Mouse (Mus musculus): ENCODE results near the gene Slc31a2. TPM values are rescaled to one million over a fixed set of nuclear protein-coding genes. Genes with fewer than 3 reads are reported as not detected.
"Not testable (repeated sequence)": the region's sequence is repeated elsewhere in the genome, so short reads cannot be mapped to it uniquely, and the experiment has no call there.

Gene Slc31a2
- polyA plus RNA-seq, 1 experiment from 2014 or later: 19.7 TPM

DNA sequence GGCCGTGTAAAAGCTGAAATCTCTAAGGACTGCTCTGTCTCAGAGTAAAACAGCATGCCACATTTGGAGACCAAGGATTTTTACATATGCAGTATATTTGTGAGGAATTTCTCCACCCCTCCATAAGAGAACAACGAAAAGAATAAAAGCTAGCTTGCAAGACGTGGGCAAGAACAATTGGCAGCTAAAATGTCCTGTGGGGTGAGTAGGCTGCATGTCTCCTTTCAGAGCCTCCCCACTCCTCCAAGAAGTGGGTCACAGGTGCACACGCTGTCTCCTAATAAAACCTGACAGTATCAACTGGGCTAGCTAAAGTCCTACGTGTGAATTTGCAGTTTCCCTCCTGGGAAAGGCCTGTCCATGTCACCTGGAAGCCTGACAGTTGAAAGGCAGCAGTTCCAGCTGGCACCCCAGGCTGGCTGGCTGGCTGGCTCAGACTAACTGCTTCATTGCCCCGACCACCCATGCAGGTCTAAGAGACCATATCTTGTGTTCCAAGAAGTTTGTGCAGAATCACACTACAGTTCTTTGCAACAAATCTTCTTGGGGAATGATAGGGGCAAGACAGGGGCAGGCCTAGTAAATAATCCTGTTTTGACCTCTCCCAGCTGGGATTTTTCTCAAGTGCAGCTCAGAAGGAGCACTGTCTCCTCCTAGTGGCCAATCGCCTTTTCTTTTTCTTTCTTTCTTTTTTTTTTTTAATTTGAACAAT is 927 bp downstream of the Slc31a2 start:
- H3K9me3 ChIP-seq: no peaks in the 10 kb centered on the region
- no peak for ATAC-seq (ENCODE audit: extremely low read depth, insufficient number of reproducible peaks, low FRiP score, low TSS enrichment)
- H3K27ac ChIP-seq (replicated peaks): no peak overlapping the region
- no peaks in the 10 kb centered on the region for H3K36me3 ChIP-seq
- H3K4me2 ChIP-seq: no peak overlapping the region
- peaks cover 8% of the 10 kb centered on the region; the same call in 1 of the 2 replicates for H3K4me1 ChIP-seq
- no peak overlapping the region for H3K4me3 ChIP-seq
- no peak overlapping the region for H3K9ac ChIP-seq
- WGBS: 35% methylated on average over 7 of the region's 7 CpGs
- no peaks in the 10 kb centered on the region for H3K27me3 ChIP-seq (replicated peaks)

DNA sequence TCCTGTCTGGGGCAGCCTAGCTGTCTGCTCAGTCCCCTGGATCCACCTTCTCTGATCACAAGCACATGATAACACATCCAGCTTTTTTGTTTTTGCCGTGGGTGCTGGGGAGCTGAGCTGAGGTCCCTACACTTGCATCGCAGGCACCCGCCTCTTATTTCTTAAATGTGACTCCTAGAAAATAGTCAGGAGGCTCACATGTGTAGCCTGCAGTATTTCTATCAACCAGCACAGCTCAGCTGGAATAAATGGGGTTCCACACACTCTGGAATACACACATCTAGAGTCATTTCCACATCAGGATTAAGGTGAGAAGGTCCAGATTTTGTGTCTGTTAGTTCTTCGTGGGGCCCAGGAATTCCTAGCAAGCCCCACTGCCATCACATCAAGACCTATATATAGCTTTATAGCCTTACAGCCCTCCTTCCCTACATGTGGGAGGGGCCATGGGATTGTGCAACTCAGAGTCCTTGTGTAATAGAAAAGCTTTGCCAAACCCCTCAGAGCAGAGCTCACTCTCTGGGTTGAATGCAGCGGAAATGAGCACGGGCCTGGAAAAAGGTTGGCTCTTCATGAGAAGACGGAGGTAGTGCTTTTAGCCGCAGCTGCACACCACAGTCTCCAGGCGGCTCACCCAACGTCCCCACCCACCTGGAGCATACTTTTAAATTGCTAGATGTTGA is 2.9 kb downstream of the Slc31a2 start:
- H3K4me1 ChIP-seq: peaks cover 8% of the 10 kb centered on the region; the same call in 1 of the 2 replicates
- H3K36me3 ChIP-seq: no peaks in the 10 kb centered on the region
- ATAC-seq (ENCODE audit: extremely low read depth, insufficient number of reproducible peaks, low FRiP score, low TSS enrichment): no peak
- H3K27me3 ChIP-seq (replicated peaks): no peaks in the 10 kb centered on the region
- no peak overlapping the region for H3K4me2 ChIP-seq
- H3K27ac ChIP-seq (replicated peaks): no peak overlapping the region
- WGBS: 66% methylated on average over 10 of the region's 10 CpGs
- H3K9ac ChIP-seq: no peak overlapping the region
- H3K4me3 ChIP-seq: no peak overlapping the region
- H3K9me3 ChIP-seq: no peaks in the 10 kb centered on the region

DNA sequence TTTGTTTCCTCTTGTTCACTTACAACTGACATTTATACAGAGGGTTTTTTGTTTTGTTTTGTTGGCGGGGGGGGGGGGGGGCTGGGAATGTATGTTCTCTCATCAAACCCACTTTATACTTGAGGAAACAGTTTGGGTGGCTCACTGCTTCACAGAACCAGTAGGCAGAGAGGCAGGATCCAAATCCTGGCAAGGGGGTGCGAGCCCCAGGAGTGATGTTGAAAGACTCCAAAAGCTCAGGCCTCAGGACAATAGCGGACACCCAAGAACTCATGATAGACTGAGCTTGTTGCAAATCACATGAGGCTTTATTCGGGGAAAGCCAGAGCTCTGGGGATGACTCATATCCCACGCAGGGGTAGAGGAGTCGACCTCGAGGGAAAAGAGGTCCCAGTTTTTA is 3.7 kb downstream of the Slc31a2 start:
- not testable (repeated sequence) for H3K27me3 ChIP-seq (replicated peaks); ATAC-seq (ENCODE audit: extremely low read depth, insufficient number of reproducible peaks, low FRiP score, low TSS enrichment); H3K4me1 ChIP-seq; H3K9me3 ChIP-seq; H3K9ac ChIP-seq; H3K4me2 ChIP-seq; H3K27ac ChIP-seq (replicated peaks); H3K36me3 ChIP-seq; H3K4me3 ChIP-seq
- 69% methylated on average over 7 of the region's 7 CpGs for WGBS

DNA sequence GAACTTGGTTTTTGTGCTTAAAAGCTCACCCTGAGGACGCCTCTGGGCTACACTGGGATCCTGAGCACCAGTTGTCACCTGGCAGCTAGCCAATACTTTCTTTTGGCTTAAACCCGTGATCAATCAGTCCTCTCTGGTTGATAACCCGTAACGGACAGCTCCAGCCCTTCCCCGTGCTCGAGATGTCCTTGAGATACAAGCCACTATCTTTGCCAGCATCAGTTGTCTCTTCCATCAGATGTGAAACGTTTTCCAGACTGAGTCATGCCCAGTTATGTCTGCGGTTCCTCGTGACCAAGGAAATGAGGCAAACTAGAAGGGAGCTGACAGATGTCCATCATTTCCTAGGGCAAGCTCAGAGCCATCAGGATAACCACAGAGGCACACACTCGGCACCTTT is 4.7 kb downstream of the Slc31a2 start:
- Histone ChIP-seq H3K4me2 (no peak overlapping the region), H3K9ac (no peak overlapping the region), H3K4me1 (peaks cover 8% of the 10 kb centered on the region; the same call in 1 of the 2 replicates), H3K27ac (replicated peaks) (no peak overlapping the region), H3K9me3 (no peaks in the 10 kb centered on the region), H3K4me3 (no peak overlapping the region), H3K27me3 (replicated peaks) (no peaks in the 10 kb centered on the region), H3K36me3 (no peaks in the 10 kb centered on the region)
- no peak for ATAC-seq (ENCODE audit: extremely low read depth, insufficient number of reproducible peaks, low FRiP score, low TSS enrichment)
- WGBS: 64% methylated on average over 10 of the region's 10 CpGs

DNA sequence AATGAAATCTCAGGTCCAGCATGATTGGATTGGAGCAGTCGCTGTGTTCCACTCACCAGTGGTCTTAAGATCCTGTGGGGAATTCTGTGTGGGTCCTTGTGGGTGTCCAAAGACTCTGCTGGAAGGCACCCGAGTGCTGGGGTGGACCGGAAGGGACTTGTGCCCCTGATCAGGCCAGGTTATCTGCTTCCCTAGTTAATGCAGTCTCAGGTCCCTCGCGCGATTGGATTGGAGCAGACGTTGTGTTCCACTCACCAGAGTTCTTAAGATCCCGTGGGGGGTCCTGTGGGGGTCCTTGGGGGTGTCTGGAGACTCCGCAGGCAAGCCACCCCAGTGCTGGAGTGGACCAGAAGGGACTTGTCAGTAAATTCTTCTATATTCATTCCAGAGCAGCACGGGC is 10.3 kb downstream of the Slc31a2 start:
- 79% methylated on average over 10 of the region's 10 CpGs for WGBS
- no peak for ATAC-seq (ENCODE audit: extremely low read depth, insufficient number of reproducible peaks, low FRiP score, low TSS enrichment)

DNA sequence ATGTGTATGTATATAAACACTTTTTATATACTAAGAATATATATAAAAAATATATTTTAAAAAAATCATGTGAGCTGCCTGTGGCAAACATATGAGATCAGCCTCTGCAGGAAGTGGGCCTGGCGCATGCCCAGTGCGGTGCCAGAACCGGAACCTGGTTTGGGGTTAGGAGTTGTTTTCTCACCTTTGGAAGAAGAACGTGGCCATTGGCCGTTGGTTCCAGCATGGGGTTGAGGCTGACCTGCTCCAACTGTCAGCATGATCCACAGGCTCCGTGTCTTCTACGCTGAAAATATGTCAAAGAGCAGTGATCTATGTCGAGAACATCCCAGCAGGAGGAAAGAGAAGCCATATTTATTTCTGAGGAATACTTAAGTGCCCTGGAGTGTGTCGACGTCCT is 11.6 kb downstream of the Slc31a2 start:
- Histone ChIP-seq H3K4me1 (peaks cover 14% of the 10 kb centered on the region; the same call in 1 of the 2 replicates), H3K4me2 (no peak overlapping the region), H3K9me3 (no peaks in the 10 kb centered on the region), H3K4me3 (no peak overlapping the region), H3K36me3 (no peaks in the 10 kb centered on the region), H3K27me3 (replicated peaks) (no peaks in the 10 kb centered on the region), H3K9ac (no peak overlapping the region), H3K27ac (replicated peaks) (no peak overlapping the region)
- ATAC-seq (ENCODE audit: extremely low read depth, insufficient number of reproducible peaks, low FRiP score, low TSS enrichment): no peak
- 85% methylated on average over 10 of the region's 10 CpGs for WGBS

More for the DNA sequence above, 10.3 kb downstream of the Slc31a2 start:
- peaks cover 14% of the 10 kb centered on the region; the same call in 1 of the 2 replicates for H3K4me1 ChIP-seq
- H3K4me2 ChIP-seq: no peak overlapping the region
- H3K27me3 ChIP-seq (replicated peaks): no peaks in the 10 kb centered on the region
- no peak overlapping the region for H3K9ac ChIP-seq
- H3K9me3 ChIP-seq: no peaks in the 10 kb centered on the region
- H3K4me3 ChIP-seq: no peak overlapping the region
- H3K27ac ChIP-seq (replicated peaks): no peak overlapping the region
- H3K36me3 ChIP-seq: no peaks in the 10 kb centered on the region

DNA sequence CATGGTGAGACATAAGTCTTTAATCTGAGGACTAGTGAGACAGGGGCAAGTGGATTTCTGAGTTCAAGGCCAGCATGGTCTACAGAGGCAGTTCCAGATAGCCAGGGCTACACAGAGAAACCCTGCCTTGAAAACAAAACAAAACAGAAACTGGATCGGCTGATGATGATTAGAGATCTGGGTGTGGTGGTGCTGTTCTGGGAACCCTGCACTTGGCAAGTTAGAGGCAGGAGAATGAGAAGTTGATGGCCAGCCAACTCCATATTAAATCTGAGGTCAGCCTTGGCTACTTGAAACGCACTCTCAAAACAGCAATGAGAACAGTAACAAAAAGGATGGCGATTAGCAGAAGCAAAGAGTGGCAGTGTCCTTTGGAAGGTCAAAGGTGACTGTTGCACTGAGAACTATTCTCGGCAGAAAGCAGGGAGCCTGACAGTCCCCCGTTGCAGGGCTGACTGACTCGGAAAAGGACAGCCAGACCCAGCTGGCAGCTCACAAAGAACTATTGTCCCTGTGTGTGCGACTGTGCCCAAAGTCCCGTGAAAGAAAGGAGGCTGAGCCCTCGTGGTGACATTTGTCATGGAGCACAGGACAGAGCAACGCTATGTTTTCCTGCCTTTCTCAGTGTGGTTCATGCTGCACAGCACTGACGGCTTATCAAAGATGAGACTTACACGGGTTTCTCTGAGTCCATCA is 12.6 kb downstream of the Slc31a2 start:
- 26% methylated on average over 12 of the region's 12 CpGs for WGBS
- Histone ChIP-seq H3K4me2 (peak overlapping the region; percentile 0; the same call in 1 of the 2 replicates), H3K9ac (0 out of 2 replicates have a peak overlapping the region, but pooled peaks have one; percentile 12), H3K4me1 (peaks cover 14% of the 10 kb centered on the region; the same call in 1 of the 2 replicates), H3K36me3 (no peaks in the 10 kb centered on the region), H3K9me3 (no peaks in the 10 kb centered on the region), H3K27ac (replicated peaks) (no peak overlapping the region), H3K27me3 (replicated peaks) (no peaks in the 10 kb centered on the region), H3K4me3 (no peak overlapping the region)
- no peak for ATAC-seq (ENCODE audit: extremely low read depth, insufficient number of reproducible peaks, low FRiP score, low TSS enrichment)

DNA sequence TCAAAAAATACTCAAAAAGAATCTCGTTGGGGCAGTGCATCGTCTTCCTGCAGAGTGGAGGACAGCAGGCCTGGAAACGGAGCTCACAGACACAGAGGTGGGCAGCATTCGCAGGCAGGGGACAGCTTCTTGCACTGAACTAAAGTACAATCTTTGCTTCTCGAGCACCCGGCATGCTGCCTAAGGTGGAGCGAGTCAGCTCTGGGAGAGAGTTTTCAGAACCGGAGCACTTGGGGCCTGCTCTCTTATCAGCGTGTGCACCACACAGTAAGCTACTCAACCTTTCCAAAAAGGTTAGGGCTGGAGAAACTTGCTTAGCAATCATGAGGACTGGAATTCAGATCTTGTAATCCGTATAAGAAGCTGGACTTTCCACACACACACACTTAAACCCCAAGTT is 14.3 kb downstream of the Slc31a2 start:
- Histone ChIP-seq H3K9ac (no peak overlapping the region), H3K36me3 (no peaks in the 10 kb centered on the region), H3K27ac (replicated peaks) (no peak overlapping the region), H3K4me1 (peaks cover 14% of the 10 kb centered on the region; the same call in 1 of the 2 replicates), H3K9me3 (no peaks in the 10 kb centered on the region), H3K4me3 (no peak overlapping the region), H3K27me3 (replicated peaks) (no peaks in the 10 kb centered on the region), H3K4me2 (no peak overlapping the region)
- WGBS: 47% methylated on average over 10 of the region's 10 CpGs
- no peak for ATAC-seq (ENCODE audit: extremely low read depth, insufficient number of reproducible peaks, low FRiP score, low TSS enrichment)

DNA sequence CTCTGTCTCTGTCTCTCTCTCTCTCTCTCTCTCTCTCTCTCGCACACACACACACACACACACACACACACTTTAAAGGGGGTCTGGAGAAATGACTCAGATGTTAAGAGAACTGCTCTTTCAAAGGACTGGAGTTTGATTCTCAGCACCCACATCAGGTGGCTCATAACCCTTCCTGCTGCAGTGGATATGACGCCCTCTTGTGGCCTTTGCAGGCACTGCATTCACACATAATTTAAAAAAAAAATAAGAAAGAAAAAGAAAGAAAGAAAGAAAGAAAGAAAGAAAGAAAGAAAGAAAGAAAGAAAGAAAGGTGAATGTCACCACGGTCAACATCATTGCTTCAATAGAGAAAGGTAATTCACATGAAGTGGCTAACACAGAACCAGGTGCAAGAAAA is 14.9 kb downstream of the Slc31a2 start:
- no peak overlapping the region for H3K4me3 ChIP-seq
- no peaks in the 10 kb centered on the region for H3K27me3 ChIP-seq (replicated peaks)
- peaks cover 14% of the 10 kb centered on the region; the same call in 1 of the 2 replicates for H3K4me1 ChIP-seq
- no peak overlapping the region for H3K27ac ChIP-seq (replicated peaks)
- no peak overlapping the region for H3K9ac ChIP-seq
- H3K9me3 ChIP-seq: no peaks in the 10 kb centered on the region
- WGBS: 64% methylated on average over 3 of the region's 3 CpGs
- H3K4me2 ChIP-seq: no peak overlapping the region
- H3K36me3 ChIP-seq: no peaks in the 10 kb centered on the region
- no peak for ATAC-seq (ENCODE audit: extremely low read depth, insufficient number of reproducible peaks, low FRiP score, low TSS enrichment)

DNA sequence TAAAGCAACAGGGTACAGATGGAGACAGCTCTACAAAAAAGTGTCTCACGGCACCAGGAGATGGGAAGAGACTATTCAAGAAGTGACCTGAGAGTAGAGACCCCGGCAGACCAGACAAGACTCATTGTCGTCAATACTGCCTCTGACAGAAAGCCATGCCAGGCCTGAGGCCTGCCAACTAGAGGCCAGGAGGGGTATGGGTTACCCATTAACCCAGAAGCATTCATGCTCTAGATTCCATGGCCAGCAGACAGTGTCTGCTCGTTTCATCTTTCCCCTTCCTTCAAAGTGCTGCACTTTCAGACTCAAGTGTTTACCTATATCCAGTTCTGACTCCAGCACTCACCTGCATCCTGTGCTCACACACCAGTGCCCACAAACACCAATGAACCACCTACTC is 15.7 kb downstream of the Slc31a2 start:
- WGBS: 79% methylated on average over 4 of the region's 4 CpGs
- Histone ChIP-seq H3K4me1 (peaks cover 14% of the 10 kb centered on the region; the same call in 1 of the 2 replicates), H3K27me3 (replicated peaks) (no peaks in the 10 kb centered on the region), H3K9me3 (no peaks in the 10 kb centered on the region), H3K27ac (replicated peaks) (no peak overlapping the region), H3K36me3 (no peaks in the 10 kb centered on the region), H3K4me2 (no peak overlapping the region), H3K4me3 (no peak overlapping the region), H3K9ac (no peak overlapping the region)
- no peak for ATAC-seq (ENCODE audit: extremely low read depth, insufficient number of reproducible peaks, low FRiP score, low TSS enrichment)

DNA sequence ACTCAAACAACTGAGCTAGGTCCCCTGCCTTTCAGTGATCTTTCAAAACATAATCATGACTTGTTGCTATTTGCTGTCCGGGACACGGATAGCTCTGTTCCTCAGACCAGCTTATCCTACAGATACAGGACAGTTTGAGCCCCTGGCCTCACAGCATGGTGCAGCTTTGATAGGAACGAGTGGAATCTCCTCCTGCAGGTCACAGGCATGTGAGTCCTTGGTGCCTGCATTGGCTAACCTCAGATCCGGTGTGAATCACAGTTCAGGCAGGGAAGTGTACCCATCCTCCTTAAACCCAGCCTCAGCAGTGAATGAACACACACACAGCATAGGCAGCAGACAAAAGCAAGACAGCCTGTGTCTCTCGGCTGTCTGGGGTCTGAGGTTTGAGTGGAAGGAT is 19.0 kb downstream of the Slc31a2 start:
- WGBS: 30% methylated on average over 5 of the region's 5 CpGs
- Histone ChIP-seq H3K9ac (no peak overlapping the region), H3K9me3 (no peaks in the 10 kb centered on the region), H3K4me2 (no peak overlapping the region), H3K4me3 (no peak overlapping the region), H3K27ac (replicated peaks) (no peak overlapping the region), H3K27me3 (replicated peaks) (no peaks in the 10 kb centered on the region), H3K4me1 (peaks cover 8% of the 10 kb centered on the region; the same call in 1 of the 2 replicates), H3K36me3 (no peaks in the 10 kb centered on the region)
- no peak for ATAC-seq (ENCODE audit: extremely low read depth, insufficient number of reproducible peaks, low FRiP score, low TSS enrichment)

Measured in heart, embryonic 13.5 days (tissue).